Mouse (Mus musculus) adrenal gland, adult 18-20 months (tissue): ENCODE measurements at regions not wholly inside any gene's neighbourhood (a gene's known extent, or its start where the extent isn't known, plus 50 kb on each side); places are given as distances from the start of the nearest gene placed in this dataset.

ENCODE experiments used
- DNase-seq, 2 experiments: peaks; one replicate each; pipeline ENCODE4 v3.0.0; 2021 to 2022; ENCODE audit warnings: low spot score in 2 of 2
- microRNA-seq, 2 experiments: library from miRNA; unstranded; fragments of <30 nt; microRNA quantifications; one replicate each; pipeline ENCODE4 v1.2.0; 2021; ENCODE audit warnings: borderline number of aligned reads in 2 of 2

DNA sequence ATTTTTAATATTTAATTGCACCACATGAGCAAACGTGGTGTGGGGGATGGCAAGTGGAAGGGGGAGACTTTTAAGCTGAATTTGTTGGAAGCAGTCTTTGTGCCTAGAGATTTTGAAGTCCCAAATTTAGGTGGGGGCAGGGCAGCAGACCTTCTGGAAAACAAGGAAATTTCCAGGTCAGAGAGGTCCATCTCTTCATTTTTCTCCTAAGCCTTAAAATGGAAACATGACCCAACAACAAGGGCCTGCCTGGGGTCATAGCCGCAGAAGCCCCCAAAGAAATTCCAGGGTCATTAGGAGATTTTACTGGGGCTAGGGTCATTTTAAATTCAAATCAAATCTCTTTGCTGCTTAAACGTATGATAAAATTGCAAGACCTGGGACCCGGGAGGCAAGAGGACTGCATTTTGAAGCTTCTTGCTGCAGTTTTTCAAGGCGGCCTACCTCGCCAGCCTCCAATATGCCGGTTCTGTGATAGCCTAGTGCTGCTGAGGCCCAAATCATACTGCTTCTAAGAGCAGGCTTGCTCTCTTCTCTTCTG, 490.0 kb downstream of the Prss52 start:
- DNase-seq = no peak

DNA sequence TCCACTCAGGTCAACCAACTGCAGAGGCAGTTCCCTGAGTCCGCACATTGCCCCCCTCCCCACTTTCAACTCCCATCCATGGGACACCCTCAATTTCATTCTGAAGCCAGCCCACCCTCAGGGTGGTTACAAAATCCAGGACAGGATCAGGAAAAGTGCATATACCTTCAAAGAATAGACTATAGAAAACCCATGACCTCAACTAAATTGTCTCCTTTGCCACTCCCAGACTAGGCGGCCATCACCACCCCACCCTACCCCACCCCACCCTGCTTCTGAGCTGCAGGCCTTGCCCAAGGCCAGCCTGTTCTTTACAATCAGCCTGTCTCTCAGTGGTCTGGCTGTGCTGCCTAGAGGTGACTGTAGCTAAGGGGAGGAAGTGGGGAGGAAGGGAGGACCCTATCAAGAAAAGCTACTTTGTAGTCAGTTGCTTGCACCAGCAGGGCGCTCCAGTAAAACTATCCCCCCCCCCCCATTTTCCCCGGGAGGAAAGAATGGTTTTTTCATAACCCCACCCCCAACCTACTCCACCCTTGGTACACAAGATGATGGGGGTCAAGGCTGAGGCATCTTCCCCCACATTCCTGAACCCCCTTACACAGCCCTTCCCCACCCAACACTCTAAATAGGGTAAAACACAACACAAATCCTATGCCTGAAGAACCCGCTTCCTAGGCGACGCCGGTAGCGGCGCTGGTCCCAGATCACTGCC, 490.9 kb downstream of the Prss52 start:
- no peak for DNase-seq

DNA sequence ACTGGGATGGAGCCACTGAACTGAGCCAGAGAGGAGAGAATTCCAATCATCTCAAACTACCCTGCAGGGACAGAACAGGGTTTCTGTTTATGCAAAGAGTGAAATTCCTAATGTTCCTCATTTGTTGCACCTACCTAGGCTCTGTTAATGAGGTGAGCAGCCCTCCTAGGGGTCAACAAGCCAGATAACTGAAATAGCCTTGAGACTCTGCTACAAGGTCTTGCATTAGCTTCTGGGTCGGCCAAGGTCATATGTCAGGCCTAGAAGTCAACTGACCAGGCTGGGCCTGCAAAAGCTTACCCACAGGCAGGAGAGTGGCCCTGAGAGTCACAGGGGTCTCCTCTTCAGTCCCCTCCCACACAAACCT, 491.4 kb downstream of the Prss52 start:
- no peak for DNase-seq

DNA sequence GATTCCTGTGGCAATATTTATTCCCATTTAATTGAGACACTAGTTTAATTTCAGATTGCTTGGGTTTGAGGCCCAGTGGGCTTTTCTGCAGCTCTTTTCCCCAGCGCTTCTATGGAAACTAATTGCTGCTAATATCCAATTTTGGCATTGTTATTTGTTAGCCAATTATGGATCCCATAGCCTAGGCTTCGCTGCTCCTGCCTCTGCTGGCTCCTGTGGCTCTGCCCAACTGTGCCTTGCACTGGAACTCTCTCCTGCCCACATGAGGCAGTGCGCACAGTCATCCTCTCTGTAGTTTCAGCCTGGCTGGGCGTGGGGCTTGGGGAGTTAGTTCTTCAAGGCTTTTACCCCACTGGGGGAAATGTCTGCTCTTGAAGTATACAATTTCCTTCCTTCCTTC, 491.8 kb downstream of the Prss52 start:
- no peak for DNase-seq

DNA sequence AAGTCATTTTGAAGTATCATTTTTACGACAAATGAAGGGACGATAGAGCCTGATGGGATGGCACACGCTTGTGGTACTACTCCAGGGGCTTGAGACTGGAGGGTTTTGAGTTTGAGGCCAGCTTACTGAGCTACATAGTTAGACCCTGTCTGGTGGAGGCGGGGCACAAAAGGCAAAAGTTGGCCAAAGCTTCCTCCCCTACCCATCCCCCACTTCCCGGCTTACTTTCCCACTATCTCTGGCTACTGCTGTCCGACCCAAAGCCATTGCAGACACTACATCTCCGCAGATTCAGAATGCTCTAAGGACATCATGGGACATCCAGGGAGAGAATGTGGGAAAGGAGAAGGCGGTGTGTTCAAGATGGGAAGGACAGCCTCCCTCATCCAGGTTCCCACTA, 493.1 kb downstream of the Prss52 start:
- DNase-seq = no peak

Small RNAs in the stretch of these regions (microRNA-seq; reads per million reads assigned to microRNA genes)
- gene Mir124a-1 = 0 reads per million in 2 experiments
- 0 reads per million in 2 experiments for gene Mir3078
